Mouse (Mus musculus) forebrain, embryonic 16.5 days (tissue): ENCODE results near the gene Fkbp15. TPM values are rescaled to one million over a fixed set of nuclear protein-coding genes. Genes with fewer than 3 reads are reported as not detected.

Experiments
- ATAC-seq: fragments of 200-750 bp; cut with Nextera tagmentation; 2 replicates; pipeline ENCODE4 v1.8.0; 2017; ENCODE audit warnings: mild to moderate bottlenecking, moderate library complexity
- H3K27ac ChIP-seq: fragments of 300-500 bp; sonication (generic); 2 replicates; pipeline ENCODE4 v1.5.1; 2014; ENCODE audit warnings: low read length, control low read depth
- H3K27me3 ChIP-seq: fragments of 300-500 bp; sonication (generic); replicated peaks from 2 replicates; pipeline ENCODE4 v1.6.1; 2014; ENCODE audit warnings: low read length; ENCODE audit not compliant: control insufficient read depth, insufficient read depth
- H3K36me3 ChIP-seq: fragments of 300-500 bp; sonication (generic); 2 replicates; pipeline ENCODE4 v1.6.1; 2014; ENCODE audit not compliant: control insufficient read depth, insufficient read depth
- H3K4me1 ChIP-seq: fragments of 300-500 bp; sonication (generic); replicated peaks from 2 replicates; pipeline ENCODE4 v1.6.1; 2014; ENCODE audit warnings: low read length; ENCODE audit not compliant: control insufficient read depth, insufficient read depth
- H3K4me2 ChIP-seq: fragments of 300-500 bp; sonication (generic); 2 replicates; pipeline ENCODE4 v1.6.1; 2014; ENCODE audit warnings: mild to moderate bottlenecking, low read length, control low read depth
- H3K4me3 ChIP-seq: fragments of 300-500 bp; sonication (generic); replicated peaks from 2 replicates; pipeline ENCODE4 v1.5.1; 2014; ENCODE audit warnings: mild to moderate bottlenecking, low read length, control low read depth
- H3K9ac ChIP-seq: fragments of 300-500 bp; sonication (generic); replicated peaks from 2 replicates; pipeline ENCODE4 v1.6.1; 2014; ENCODE audit warnings: low read depth, low read length, control low read depth
- H3K9me3 ChIP-seq: fragments of 300-500 bp; sonication (generic); 2 replicates; pipeline ENCODE4 v1.6.1; 2016; ENCODE audit warnings: low read length; ENCODE audit not compliant: control insufficient read depth
- WGBS: fragments of 180-500 bp; shearing (Covaris S2); extraction: QIAGEN DNeasy Blood & Tissue Kit; methylation state at CpG from one replicate; pipeline ENCODE4 v1.1.7; 2014; 5-methylcytosine and 5-hydroxymethylcytosine counted together
- polyA plus RNA-seq: library from polyadenylated mRNA; unstranded; fragments of >200 nt; fragmentation: Nextera tagmentation; extraction: Ambion mirVana; gene quantifications from 2 replicates; pipeline ENCODE4 v1.2.1, GENCODE M21; 2015

Fkbp15 gene
- polyA plus RNA-seq, 1 experiment from 2014 or later = 23.5 TPM

DNA sequence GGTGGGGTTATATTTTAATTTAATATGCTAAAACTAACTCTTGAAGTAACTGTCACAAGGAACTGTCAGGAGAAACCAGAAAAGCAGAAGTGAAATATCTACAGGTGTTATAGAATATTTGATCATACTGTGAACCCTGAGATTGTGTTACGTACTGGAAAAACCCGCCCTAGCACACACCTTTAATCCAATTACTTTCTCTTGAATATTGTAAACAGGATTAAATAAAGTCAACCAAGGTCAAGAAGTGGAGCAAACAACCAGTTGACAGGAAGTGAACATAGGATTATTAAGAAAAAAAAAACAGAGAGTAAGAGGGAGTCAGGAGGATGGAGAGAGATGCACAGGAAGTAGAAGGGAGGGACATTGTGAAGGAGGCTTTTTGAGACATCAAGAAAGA lies 47.5 kb downstream of the Fkbp15 start:
- 93% methylated on average over 2 of the region's 2 CpGs for WGBS
- Histone ChIP-seq H3K4me2 (no peak overlapping the region), H3K4me3 (no peak overlapping the region), H3K9me3 (no peaks in the 10 kb centered on the region), H3K36me3 (peaks cover 6% of the 10 kb centered on the region; the same call in 1 of the 2 replicates), H3K9ac (no peak overlapping the region), H3K27ac (no peak overlapping the region), H3K4me1 (no peaks in the 10 kb centered on the region), H3K27me3 (no peaks in the 10 kb centered on the region)
- ATAC-seq = no peak

DNA sequence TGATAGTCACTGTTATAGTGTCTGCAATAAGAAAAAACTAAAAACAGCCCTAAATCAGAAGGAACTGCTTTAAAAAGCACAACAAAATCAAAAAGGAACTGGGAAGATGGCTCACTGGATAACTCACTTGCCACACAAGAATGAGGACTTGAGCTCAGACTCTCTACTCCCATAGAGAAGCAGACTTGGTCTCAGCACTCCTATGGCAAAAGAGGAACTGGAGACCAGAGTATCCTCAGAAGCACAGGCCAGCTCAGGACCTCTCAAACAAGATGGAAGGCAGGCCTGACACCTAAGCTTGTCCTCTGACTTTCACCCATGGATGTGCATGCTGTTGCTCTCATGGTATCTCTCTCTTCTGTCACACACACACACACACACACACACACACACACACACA lies 51.9 kb downstream of the Fkbp15 start:
- no peaks in the 10 kb centered on the region for H3K9me3 ChIP-seq
- H3K27ac ChIP-seq = no peak overlapping the region
- peaks cover 6% of the 10 kb centered on the region for H3K36me3 ChIP-seq
- H3K4me1 ChIP-seq = no peaks in the 10 kb centered on the region
- H3K9ac ChIP-seq = no peak overlapping the region
- no peak for ATAC-seq
- no peak overlapping the region for H3K4me2 ChIP-seq
- no peaks in the 10 kb centered on the region for H3K27me3 ChIP-seq
- H3K4me3 ChIP-seq = no peak overlapping the region

- Histone ChIP-seq H3K9me3 (no peaks in the 10 kb centered on the region), H3K9ac (no peak overlapping the region), H3K4me3 (no peak overlapping the region), H3K27ac (no peak overlapping the region), H3K36me3 (peaks cover 15% of the 10 kb centered on the region), H3K4me1 (no peaks in the 10 kb centered on the region), H3K27me3 (no peaks in the 10 kb centered on the region), H3K4me2 (no peak overlapping the region)
- ATAC-seq = no peak
- 68% methylated on average over 4 of the region's 4 CpGs for WGBS
These were observed 53.5 kb downstream of the Fkbp15 start for GRCm38 (mm10) chr4:62306840-62307239.

GRCm38 (mm10) chr4:62306301-62306700 lies 54.0 kb downstream of the Fkbp15 start:
- H3K27me3 ChIP-seq = no peaks in the 10 kb centered on the region
- no peak overlapping the region for H3K4me2 ChIP-seq
- peaks cover 15% of the 10 kb centered on the region; the same call in 1 of the 2 replicates for H3K36me3 ChIP-seq
- H3K4me3 ChIP-seq = no peak overlapping the region
- no peak for ATAC-seq
- H3K9me3 ChIP-seq = no peaks in the 10 kb centered on the region
- no peak overlapping the region for H3K9ac ChIP-seq
- H3K27ac ChIP-seq = no peak overlapping the region
- WGBS = 93% methylated on average over 1 of the region's 1 CpGs
- H3K4me1 ChIP-seq = no peaks in the 10 kb centered on the region

DNA sequence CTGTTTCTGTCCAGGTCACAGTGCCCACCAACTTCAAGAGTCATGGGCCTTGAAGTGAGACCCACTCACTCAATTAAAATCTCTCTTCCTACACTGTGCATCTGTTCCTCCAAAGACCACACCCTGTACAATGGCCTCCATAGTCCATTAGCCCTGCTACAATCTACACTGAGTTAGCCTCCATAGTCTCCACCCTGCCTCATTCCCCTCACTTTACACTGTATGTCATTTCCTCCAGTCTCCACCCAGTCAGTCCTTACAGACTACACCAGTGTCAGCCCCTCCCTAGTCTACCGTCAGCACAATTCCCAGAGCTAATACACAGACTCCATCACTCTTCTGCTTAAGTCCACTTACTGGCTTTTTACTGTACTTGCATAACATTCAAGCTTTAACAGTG lies 57.1 kb downstream of the Fkbp15 start:
- no peak overlapping the region for H3K9ac ChIP-seq
- no peaks in the 10 kb centered on the region for H3K4me1 ChIP-seq
- H3K27me3 ChIP-seq = no peaks in the 10 kb centered on the region
- no peak for ATAC-seq
- H3K27ac ChIP-seq = no peak overlapping the region
- no peak overlapping the region for H3K4me3 ChIP-seq
- H3K9me3 ChIP-seq = no peaks in the 10 kb centered on the region
- peaks cover 24% of the 10 kb centered on the region; the same call in 1 of the 2 replicates for H3K36me3 ChIP-seq
- H3K4me2 ChIP-seq = no peak overlapping the region
- 88% methylated on average over 1 of the region's 1 CpGs for WGBS

DNA sequence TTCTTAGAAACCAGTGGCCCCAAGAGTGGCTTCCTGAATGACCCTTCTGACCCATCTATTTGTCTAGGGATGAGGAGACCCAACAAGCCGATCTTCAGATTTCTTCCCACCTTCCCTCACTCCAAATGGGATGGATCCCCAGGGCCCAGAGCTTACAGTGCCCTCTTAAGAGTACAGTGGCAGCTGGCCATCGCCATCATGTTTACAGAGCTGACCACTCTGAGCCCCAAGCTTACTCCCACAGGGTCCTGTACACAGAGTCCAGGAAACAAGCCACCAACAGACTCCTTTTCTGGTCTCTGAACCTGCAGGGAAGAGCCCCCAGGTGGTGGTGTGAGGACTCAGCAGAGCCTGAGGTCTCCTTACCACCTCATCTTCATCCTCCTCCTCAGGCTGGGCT lies 57.6 kb downstream of the Fkbp15 start:
- H3K4me3 ChIP-seq = no peak overlapping the region
- peaks cover 25% of the 10 kb centered on the region; the same call in 1 of the 2 replicates for H3K36me3 ChIP-seq
- H3K27ac ChIP-seq = no peak overlapping the region
- no peak for ATAC-seq
- H3K9me3 ChIP-seq = no peaks in the 10 kb centered on the region
- H3K27me3 ChIP-seq = no peaks in the 10 kb centered on the region
- no peaks in the 10 kb centered on the region for H3K4me1 ChIP-seq
- 72% methylated on average over 2 of the region's 2 CpGs for WGBS
- H3K4me2 ChIP-seq = no peak overlapping the region
- no peak overlapping the region for H3K9ac ChIP-seq

DNA sequence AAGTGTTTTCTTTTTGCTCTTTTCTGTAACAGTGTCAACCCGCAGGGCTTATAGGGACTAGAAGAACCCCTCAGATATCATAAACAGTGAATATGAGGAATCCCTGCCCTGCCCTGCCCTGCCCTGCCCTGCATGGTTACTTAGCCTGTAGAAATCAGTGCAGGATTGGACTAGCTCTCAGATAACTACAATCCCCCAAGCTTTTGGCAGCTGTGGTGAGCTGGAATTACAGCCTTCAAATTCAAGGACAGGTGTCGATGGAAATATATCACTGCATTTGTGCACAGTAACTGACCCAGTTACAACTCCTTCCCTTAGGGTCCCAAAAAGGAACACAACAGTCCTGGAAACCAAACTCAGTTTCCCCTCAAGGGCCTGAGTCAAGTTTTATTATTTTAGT lies 60.3 kb downstream of the Fkbp15 start:
- Histone ChIP-seq H3K36me3 (peaks cover 29% of the 10 kb centered on the region; the same call in 1 of the 2 replicates), H3K4me1 (no peaks in the 10 kb centered on the region), H3K9ac (no peak overlapping the region), H3K4me2 (no peak overlapping the region), H3K9me3 (no peaks in the 10 kb centered on the region), H3K27ac (no peak overlapping the region), H3K4me3 (no peak overlapping the region), H3K27me3 (no peaks in the 10 kb centered on the region)
- ATAC-seq = no peak
- 99% methylated on average over 2 of the region's 2 CpGs for WGBS

- Histone ChIP-seq H3K4me3 (no peak overlapping the region), H3K4me1 (no peaks in the 10 kb centered on the region), H3K27ac (no peak overlapping the region), H3K36me3 (peaks cover 23% of the 10 kb centered on the region; the same call in 1 of the 2 replicates), H3K9me3 (no peaks in the 10 kb centered on the region), H3K4me2 (no peak overlapping the region), H3K27me3 (no peaks in the 10 kb centered on the region), H3K9ac (no peak overlapping the region)
- no peak for ATAC-seq
- WGBS = 87% methylated on average over 3 of the region's 3 CpGs
These were observed 62.8 kb downstream of the Fkbp15 start for GRCm38 (mm10) chr4:62297280-62298130.

DNA sequence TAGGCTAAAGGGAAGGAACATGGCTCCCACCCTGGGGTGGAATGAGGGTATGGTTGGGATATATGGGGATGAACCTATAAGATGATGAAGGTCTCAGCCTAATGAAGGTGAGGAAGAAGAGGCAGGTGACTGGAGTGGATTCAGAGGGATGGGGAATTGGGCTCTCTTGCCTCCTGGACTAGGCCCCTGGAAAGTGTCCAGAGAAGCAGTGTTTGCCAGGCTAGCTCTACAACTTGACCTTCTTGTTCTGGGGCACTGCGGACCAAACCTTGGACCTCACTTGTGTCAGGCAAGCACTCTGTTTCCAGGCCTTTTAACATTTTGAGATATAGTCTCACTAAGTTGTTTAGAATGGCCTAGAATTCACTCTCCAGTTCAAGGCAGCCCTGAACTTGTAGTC lies 65.6 kb downstream of the Fkbp15 start:
- no peak for ATAC-seq
- no peak overlapping the region for H3K4me3 ChIP-seq
- peaks cover 11% of the 10 kb centered on the region; the same call in 1 of the 2 replicates for H3K36me3 ChIP-seq
- H3K27me3 ChIP-seq = no peaks in the 10 kb centered on the region
- 100% methylated on average over 1 of the region's 1 CpGs for WGBS
- no peaks in the 10 kb centered on the region for H3K9me3 ChIP-seq
- H3K27ac ChIP-seq = no peak overlapping the region
- H3K9ac ChIP-seq = no peak overlapping the region
- H3K4me2 ChIP-seq = no peak overlapping the region
- H3K4me1 ChIP-seq = no peaks in the 10 kb centered on the region
